Mouse (Mus musculus) heart, embryonic 14.5 days (tissue): ENCODE data around the gene Elmo1. TPM values are rescaled to one million over a fixed set of nuclear protein-coding genes. Genes with fewer than 3 reads are reported as not detected.

Source experiments
- ATAC-seq: fragments of 200-750 bp; cut with Nextera tagmentation; 2 replicates; pipeline ENCODE4 v1.8.0; 2017; ENCODE audit warnings: low read depth, moderate TSS enrichment; ENCODE audit not compliant: insufficient number of reproducible peaks, insufficient read depth, low FRiP score
- H3K27ac ChIP-seq, 2 experiments: fragments of 200-500 bp in 1 of 2; fragments of 300-500 bp in 1 of 2; sonication (generic) in 1 of 2; replicated peaks in 1 of 2; 2 replicates each; pipeline ENCODE4 v1.5.1; 2012 to 2014; ENCODE audit warnings: low read depth in 2 of 2, low read length in 2 of 2, control low read depth in 1 of 2, mild to moderate bottlenecking in 1 of 2, mixed read lengths in 1 of 2; ENCODE audit not compliant: control insufficient read depth in 1 of 2, insufficient read depth in 1 of 2
- H3K27me3 ChIP-seq: fragments of 300-500 bp; sonication (generic); 2 replicates; pipeline ENCODE4 v1.6.1; 2014; ENCODE audit warnings: mild to moderate bottlenecking, low read length, control low read depth; ENCODE audit not compliant: control insufficient read depth, insufficient read depth
- H3K36me3 ChIP-seq: fragments of 300-500 bp; sonication (generic); 2 replicates; pipeline ENCODE4 v1.6.1; 2014; ENCODE audit warnings: mild to moderate bottlenecking, control low read depth, low read length, mixed read lengths; ENCODE audit not compliant: control insufficient read depth, insufficient read depth
- H3K4me1 ChIP-seq, 2 experiments: fragments of 200-500 bp in 1 of 2; fragments of 300-500 bp in 1 of 2; sonication (generic) in 1 of 2; 2 replicates each; pipeline ENCODE4 v1.6.1; 2012 to 2014; ENCODE audit warnings: low read length in 2 of 2, control low read depth in 1 of 2, mixed read lengths in 1 of 2; ENCODE audit not compliant: control insufficient read depth in 2 of 2, insufficient read depth in 2 of 2
- H3K4me2 ChIP-seq: fragments of 300-500 bp; sonication (generic); 2 replicates; pipeline ENCODE4 v1.6.1; 2014; ENCODE audit warnings: mild to moderate bottlenecking, low read length
- H3K4me3 ChIP-seq, 2 experiments: fragments of 200-500 bp in 1 of 2; fragments of 300-500 bp in 1 of 2; sonication (generic) in 1 of 2; 2 replicates each; pipeline ENCODE4 v1.5.1; 2012 to 2014; ENCODE audit warnings: low read length in 2 of 2, mild to moderate bottlenecking in 2 of 2, control low read depth in 1 of 2, low read depth in 1 of 2, moderate library complexity in 1 of 2; ENCODE audit not compliant: control insufficient read depth in 1 of 2, insufficient read depth in 1 of 2
- H3K9ac ChIP-seq: fragments of 300-500 bp; sonication (generic); 2 replicates; pipeline ENCODE4 v1.6.1; 2014; ENCODE audit warnings: mild to moderate bottlenecking, low read length
- H3K9me3 ChIP-seq: fragments of 300-500 bp; sonication (generic); 2 replicates; pipeline ENCODE4 v1.6.1; 2016; ENCODE audit warnings: low read length, control low read depth; ENCODE audit not compliant: control insufficient read depth
- WGBS: fragments of 180-500 bp; shearing (Covaris S2); extraction: QIAGEN DNeasy Blood & Tissue Kit; methylation state at CpG from one replicate; pipeline ENCODE4 v1.1.7; 2014; 5-methylcytosine and 5-hydroxymethylcytosine counted together
- polyA plus RNA-seq: library from polyadenylated mRNA; unstranded; fragments of >200 nt; fragmentation: Nextera tagmentation; extraction: Ambion mirVana; gene quantifications from 2 replicates; pipeline ENCODE4 v1.2.1, GENCODE M21; 2014

The Elmo1 gene
- polyA plus RNA-seq, 1 experiment from 2014 or later, result 10.4 TPM

DNA sequence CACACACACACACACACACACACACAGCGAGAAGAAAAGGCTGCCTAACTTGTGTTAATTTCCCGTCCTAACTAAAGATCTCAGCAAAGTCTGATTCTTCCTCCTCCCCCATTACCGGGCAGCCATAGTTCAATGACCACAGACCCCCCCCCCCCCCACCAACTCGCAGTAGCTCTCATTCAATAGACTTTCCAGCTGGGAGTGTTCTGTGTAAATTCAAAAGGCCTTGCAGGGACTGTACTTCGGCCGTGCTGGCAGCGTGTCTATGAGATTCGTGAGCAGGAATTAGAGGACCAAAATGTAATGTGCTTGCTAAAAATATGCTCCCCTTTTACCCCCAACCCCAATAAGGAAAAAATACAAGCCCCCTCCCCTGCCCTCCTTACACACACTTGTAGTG, 466.8 kb downstream of the Elmo1 start:
- H3K9ac ChIP-seq, result no peak overlapping the region
- H3K4me3 ChIP-seq, result no peak overlapping the region
- no peaks in the 10 kb centered on the region for H3K36me3 ChIP-seq
- 87% methylated on average over 8 of the region's 8 CpGs for WGBS
- no peaks in the 10 kb centered on the region for H3K9me3 ChIP-seq
- H3K4me2 ChIP-seq, result no peak overlapping the region
- H3K27me3 ChIP-seq, result no peaks in the 10 kb centered on the region
- no peak overlapping the region for H3K27ac ChIP-seq
- no peak for ATAC-seq
- H3K4me1 ChIP-seq, result no peaks in the 10 kb centered on the region

DNA sequence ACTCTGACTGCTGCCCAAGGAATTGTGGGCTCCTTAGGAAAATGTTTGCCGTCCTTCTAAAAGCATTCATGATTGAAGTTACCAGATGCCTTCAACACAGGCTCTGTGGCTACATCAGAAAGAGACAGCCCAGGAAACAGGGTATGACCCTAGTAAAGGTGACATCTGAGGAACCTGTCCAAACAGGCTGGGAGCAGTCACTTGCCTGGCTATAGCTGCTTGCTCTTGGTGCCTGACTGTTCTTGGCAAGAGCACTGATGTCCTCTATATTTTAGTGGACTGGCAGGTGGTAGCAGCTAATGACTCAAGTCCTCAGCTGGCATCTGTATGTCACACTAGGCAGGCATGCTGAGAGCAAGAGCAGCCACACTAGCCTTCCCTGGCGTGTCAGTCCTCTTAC, 468.0 kb downstream of the Elmo1 start:
- 70% methylated on average over 2 of the region's 2 CpGs for WGBS
- H3K9ac ChIP-seq, result no peak overlapping the region

DNA sequence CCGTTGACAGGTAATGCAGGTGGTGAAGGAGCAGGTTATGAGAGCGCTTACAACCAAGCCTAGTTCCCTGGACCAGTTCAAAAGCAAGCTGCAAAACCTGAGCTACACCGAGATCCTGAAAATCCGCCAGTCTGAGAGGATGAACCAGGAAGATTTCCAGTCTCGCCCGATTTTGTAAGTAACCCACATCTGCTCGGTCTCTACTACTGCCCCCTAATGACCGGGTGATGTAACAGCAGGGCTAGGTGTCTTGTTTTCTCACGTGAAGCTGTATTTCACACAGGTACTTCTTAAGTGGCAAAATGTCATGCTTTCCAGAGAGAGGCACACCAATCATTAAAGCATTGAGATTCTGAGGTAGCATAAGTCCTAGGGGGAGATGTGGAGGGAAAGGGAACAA, 474.0 kb downstream of the Elmo1 start:
- H3K9me3 ChIP-seq, result no peaks in the 10 kb centered on the region
- ATAC-seq, result no peak
- H3K36me3 ChIP-seq, result no peaks in the 10 kb centered on the region
- H3K4me1 ChIP-seq, result no peaks in the 10 kb centered on the region
- no peak overlapping the region for H3K4me2 ChIP-seq
- no peak overlapping the region for H3K27ac ChIP-seq
- H3K4me3 ChIP-seq, result no peak overlapping the region
- H3K27me3 ChIP-seq, result no peaks in the 10 kb centered on the region
- 78% methylated on average over 9 of the region's 9 CpGs for WGBS
- no peak overlapping the region for H3K9ac ChIP-seq

More for the DNA sequence above, 468.0 kb downstream of the Elmo1 start:
- no peaks in the 10 kb centered on the region for H3K4me1 ChIP-seq
- no peak overlapping the region for H3K4me3 ChIP-seq
- H3K36me3 ChIP-seq, result no peaks in the 10 kb centered on the region
- ATAC-seq, result no peak
- H3K9me3 ChIP-seq, result no peaks in the 10 kb centered on the region
- H3K27ac ChIP-seq, result no peak overlapping the region
- no peaks in the 10 kb centered on the region for H3K27me3 ChIP-seq
- no peak overlapping the region for H3K4me2 ChIP-seq

DNA sequence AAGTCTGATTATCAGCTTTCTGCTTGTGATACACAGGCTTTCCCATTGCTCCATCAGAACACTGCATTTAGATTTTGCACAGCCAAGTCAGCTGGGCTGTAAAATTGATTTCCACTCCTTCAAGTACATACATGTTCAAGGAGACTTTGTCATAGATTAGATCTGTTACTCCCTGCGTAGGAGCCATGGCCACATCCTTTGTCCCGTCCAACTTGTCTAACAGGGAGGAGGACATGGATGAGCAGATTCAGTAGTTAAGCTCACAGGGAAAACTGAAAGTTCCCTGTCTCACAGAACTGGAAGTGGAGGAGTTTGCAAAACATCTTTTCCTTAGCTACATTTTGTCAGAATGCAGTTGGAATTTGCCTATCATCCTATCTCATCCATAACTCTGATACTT, 484.8 kb downstream of the Elmo1 start:
- no peak overlapping the region for H3K9ac ChIP-seq
- no peaks in the 10 kb centered on the region for H3K4me1 ChIP-seq
- ATAC-seq, result no peak
- no peak overlapping the region for H3K4me2 ChIP-seq
- H3K9me3 ChIP-seq, result peaks cover 5% of the 10 kb centered on the region; the same call in 1 of the 2 replicates
- no peaks in the 10 kb centered on the region for H3K27me3 ChIP-seq
- WGBS, result 93% methylated on average over 2 of the region's 2 CpGs
- H3K36me3 ChIP-seq, result no peaks in the 10 kb centered on the region; the same call in 1 of the 2 replicates
- no peak overlapping the region for H3K4me3 ChIP-seq
- H3K27ac ChIP-seq, result no peak overlapping the region

DNA sequence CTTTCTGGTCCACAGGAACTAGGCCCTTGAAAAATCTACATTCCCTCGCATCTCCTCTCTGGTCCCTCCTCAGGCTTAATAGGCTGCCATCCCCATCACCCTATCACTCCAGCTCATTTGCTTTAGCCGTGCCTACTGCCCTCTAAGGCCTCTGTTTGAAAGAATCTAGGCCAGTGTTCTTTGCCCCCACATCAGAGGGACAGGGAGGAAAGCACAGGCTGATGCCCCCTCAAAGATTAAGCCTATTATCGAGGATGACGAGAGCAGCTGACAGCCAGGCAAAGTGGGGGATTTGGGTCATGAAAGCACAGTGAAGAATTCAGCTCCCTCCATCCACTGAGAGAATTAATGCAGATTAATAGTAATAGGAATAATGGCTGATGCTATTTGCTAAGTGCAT, 495.5 kb downstream of the Elmo1 start:
- no peak overlapping the region for H3K27ac ChIP-seq

DNA sequence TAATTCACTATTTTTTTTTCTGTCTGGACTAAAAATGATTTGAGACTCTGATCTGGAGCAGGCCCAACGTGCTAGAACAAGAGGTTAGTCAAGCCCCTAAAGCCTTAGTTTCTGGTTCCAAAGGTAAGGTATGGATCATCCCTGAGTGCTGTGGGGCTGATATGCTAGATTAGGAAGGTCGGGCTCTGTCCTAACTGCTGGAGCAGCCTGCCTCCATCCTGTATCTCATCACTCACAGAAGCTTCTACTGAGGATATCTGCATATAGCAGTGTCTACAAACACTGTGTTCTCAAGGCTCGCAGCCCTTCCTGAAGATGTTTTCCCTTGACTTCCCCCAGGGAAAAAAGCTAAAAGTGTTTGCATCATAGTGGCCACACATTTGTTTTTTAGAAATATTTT, 496.1 kb downstream of the Elmo1 start:
- H3K36me3 ChIP-seq, result no peaks in the 10 kb centered on the region
- no peak for ATAC-seq
- no peak overlapping the region for H3K4me2 ChIP-seq
- WGBS, result 63% methylated on average over 3 of the region's 3 CpGs
- no peaks in the 10 kb centered on the region for H3K27me3 ChIP-seq
- H3K9me3 ChIP-seq, result no peaks in the 10 kb centered on the region
- no peak overlapping the region for H3K4me3 ChIP-seq
- no peak overlapping the region for H3K27ac ChIP-seq
- H3K9ac ChIP-seq, result no peak overlapping the region
- H3K4me1 ChIP-seq, result no peaks in the 10 kb centered on the region

More for the DNA sequence above, 495.5 kb downstream of the Elmo1 start:
- no peak overlapping the region for H3K4me2 ChIP-seq
- no peak overlapping the region for H3K4me3 ChIP-seq
- 63% methylated on average over 4 of the region's 4 CpGs for WGBS
- H3K27me3 ChIP-seq, result no peaks in the 10 kb centered on the region
- H3K9ac ChIP-seq, result no peak overlapping the region
- no peaks in the 10 kb centered on the region for H3K9me3 ChIP-seq
- no peaks in the 10 kb centered on the region for H3K4me1 ChIP-seq
- no peak for ATAC-seq
- H3K36me3 ChIP-seq, result no peaks in the 10 kb centered on the region

DNA sequence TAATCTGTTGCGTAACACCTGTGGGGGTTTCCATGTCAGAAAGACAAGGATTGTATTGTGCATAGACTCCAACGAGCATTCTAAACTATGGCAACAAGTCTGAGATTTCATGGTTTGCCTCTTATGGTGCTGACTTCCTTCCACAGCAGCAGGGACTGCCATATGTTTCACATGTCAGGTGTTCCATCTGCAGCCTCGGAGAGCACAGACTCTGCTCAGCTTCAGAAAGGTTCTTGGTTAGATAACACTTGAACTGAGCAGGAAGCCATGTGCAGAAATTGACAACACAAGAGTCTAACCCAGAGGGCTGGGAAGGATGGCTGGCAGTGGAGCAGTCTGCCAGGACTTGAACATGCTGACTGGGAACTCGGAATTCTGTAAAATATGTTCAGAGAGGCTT, 500.6 kb downstream of the Elmo1 start:
- Histone ChIP-seq H3K36me3 (no peaks in the 10 kb centered on the region), H3K4me3 (no peak overlapping the region), H3K27me3 (no peaks in the 10 kb centered on the region), H3K27ac (no peak overlapping the region), H3K4me2 (no peak overlapping the region), H3K9ac (no peak overlapping the region), H3K9me3 (no peaks in the 10 kb centered on the region), H3K4me1 (no peaks in the 10 kb centered on the region)
- no peak for ATAC-seq
- WGBS, result 66% methylated on average over 4 of the region's 4 CpGs

DNA sequence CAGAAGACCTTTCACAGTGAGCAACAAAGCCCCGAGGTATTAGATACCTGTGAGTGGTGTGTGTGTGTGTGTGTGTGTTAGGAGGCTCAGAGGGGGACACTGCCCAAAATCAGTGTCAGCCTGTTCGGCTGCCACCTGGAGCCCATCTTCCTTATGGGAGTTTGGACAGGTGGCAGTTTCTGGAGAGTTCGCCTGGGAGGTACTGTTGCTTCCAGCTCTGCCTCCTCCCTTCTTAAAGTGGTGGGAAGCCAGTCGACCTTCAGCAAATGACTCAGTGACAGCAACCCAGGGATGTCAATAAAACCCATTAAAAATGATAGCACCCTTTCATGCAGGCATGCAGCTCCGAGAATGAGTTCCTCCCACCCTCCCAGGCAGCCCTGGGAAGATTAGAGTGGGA, 506.9 kb downstream of the Elmo1 start:
- Histone ChIP-seq H3K27me3 (no peaks in the 10 kb centered on the region), H3K9me3 (no peaks in the 10 kb centered on the region), H3K36me3 (no peaks in the 10 kb centered on the region), H3K4me3 (no peak overlapping the region), H3K4me2 (no peak overlapping the region), H3K27ac (no peak overlapping the region), H3K9ac (no peak overlapping the region), H3K4me1 (peaks cover 18 to 30% of the 10 kb centered on the region in 2 experiments)
- no peak for ATAC-seq
- 46% methylated on average over 5 of the region's 5 CpGs for WGBS
